Mouse (Mus musculus): Measurements from ENCODE around the gene Tfpi. TPM values are rescaled to one million over a fixed set of nuclear protein-coding genes. Genes with fewer than 3 reads are reported as not detected.

Gene Tfpi
- polyA plus RNA-seq, 1 experiment from 2014 or later = 23.0 TPM

DNA sequence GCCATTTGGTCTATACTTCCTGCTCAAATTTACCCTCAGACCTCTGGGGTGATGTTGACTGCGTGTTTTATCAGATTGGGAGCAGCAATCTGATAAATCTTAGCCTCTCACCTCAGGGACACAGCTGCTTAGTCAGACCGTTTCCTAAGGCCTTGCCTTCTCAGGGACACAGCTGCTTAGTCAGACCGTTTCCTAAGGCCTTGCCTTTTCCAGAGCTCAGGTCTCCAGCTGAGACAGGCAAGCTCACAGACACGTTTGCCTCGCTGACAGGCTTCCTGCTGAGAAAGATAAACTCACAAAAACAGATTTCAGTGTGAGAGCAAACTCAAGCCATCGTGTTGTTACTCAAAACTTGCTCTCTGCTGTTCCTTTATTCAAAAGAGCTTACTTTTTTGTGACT lies 1.9 kb downstream of the Tfpi start:
- Histone ChIP-seq H3K27ac (no peak overlapping the region), H3K4me1 (replicated peaks) (peaks cover 23% of the 10 kb centered on the region), H3K9me3 (replicated peaks) (no peaks in the 10 kb centered on the region), H3K27me3 (no peaks in the 10 kb centered on the region), H3K4me3 (replicated peaks) (no peak overlapping the region), H3K9ac (no peak overlapping the region), H3K36me3 (peaks cover 11% of the 10 kb centered on the region; the same call in 1 of the 2 replicates), H3K4me2 (no peak overlapping the region)
- DNase-seq (no peak), ATAC-seq (ENCODE audit: low read depth) (no peak)
- 15% methylated on average over 6 of the region's 6 CpGs for WGBS (ENCODE audit: insufficient replicate concordance)

DNA sequence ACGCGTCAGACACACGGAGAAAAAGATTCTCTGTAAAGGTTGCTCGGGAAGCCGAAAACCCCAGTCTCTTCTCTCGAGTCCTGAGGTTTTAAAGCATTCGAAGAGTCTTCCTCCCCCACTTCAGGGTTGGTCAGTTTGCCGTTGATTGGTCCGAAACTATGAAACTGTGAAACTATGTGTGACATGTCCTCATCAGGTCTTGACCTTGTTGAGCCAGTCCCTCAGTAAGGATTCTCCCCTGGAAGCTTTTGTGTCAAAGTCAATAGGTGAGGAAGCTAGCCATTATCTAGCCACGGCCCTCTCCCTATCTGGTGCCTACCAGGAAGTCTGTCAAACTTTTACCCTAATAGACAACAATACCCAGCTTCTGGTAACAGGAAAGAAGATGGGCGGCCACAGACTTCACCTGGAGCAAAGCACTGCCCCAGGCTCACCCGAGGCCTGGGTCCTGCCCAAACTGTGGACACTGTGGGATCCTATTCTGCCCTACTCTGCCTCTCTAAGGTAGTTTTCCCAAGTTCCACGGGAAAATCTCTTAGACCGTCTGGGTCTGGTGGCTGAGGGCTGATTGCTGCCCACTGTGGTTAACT lies 2.5 kb downstream of the Tfpi start:
- H3K4me2 ChIP-seq = no peak overlapping the region
- H3K9ac ChIP-seq = no peak overlapping the region
- 72% methylated on average over 14 of the region's 14 CpGs for WGBS (ENCODE audit: insufficient replicate concordance)
- no peak overlapping the region for H3K4me3 ChIP-seq (replicated peaks)
- H3K27me3 ChIP-seq = no peaks in the 10 kb centered on the region
- H3K4me1 ChIP-seq (replicated peaks) = peaks cover 23% of the 10 kb centered on the region
- H3K27ac ChIP-seq = no peak overlapping the region
- H3K36me3 ChIP-seq = peaks cover 13% of the 10 kb centered on the region; the same call in 1 of the 2 replicates
- no peaks in the 10 kb centered on the region for H3K9me3 ChIP-seq (replicated peaks)
- ATAC-seq (ENCODE audit: low read depth) = no peak
- no peak for DNase-seq

DNA sequence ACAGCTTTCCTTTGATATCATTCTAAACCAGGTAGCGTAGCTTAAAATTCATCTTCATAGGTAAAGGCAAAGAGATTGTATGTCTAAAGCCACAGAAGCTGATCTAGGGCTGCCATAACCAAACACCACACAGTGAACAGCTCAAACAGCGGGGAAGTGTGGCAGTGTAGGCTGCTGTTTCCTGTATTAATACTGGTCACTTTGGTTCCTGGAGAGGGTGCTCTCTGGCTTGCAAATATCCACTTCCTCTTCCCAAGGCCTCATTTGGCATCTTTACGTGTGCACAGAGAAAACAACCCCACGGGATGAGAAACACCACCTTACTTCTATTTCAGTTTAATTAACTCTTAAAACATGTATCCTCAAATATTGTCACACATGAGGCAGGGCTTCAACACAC lies 9.2 kb downstream of the Tfpi start:
- peaks cover 11% of the 10 kb centered on the region; the same call in 1 of the 2 replicates for H3K36me3 ChIP-seq
- no peaks in the 10 kb centered on the region for H3K9me3 ChIP-seq (replicated peaks)
- ATAC-seq (ENCODE audit: low read depth) (no peak), DNase-seq (no peak)
- H3K9ac ChIP-seq = no peak overlapping the region
- 52% methylated on average over 4 of the region's 4 CpGs for WGBS (ENCODE audit: insufficient replicate concordance)
- no peak overlapping the region for H3K27ac ChIP-seq
- H3K27me3 ChIP-seq = no peaks in the 10 kb centered on the region
- H3K4me3 ChIP-seq (replicated peaks) = no peak overlapping the region
- H3K4me1 ChIP-seq (replicated peaks) = 0 out of 2 replicates have a peak, but pooled peaks cover 6% of the 10 kb centered on the region
- H3K4me2 ChIP-seq = no peak overlapping the region

DNA sequence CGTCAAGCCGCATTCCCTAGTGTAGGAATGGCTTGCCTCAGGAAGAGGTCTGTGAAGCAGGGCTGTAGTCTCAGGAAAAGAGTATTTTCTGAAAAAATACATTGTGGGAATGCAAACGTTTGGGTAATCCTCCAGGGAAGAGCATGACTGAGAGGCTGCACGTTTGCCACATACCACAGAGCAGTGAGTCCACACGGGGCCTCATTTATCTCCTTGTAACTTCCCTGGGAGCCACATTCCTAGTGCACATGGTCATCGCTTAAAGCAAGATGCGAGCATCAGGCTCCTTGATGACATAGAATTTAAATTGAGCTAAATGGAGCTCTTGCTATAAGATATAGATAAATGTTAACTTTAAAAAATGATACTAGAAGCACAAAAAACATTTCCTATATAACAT lies 11.6 kb downstream of the Tfpi start:
- H3K27me3 ChIP-seq = no peaks in the 10 kb centered on the region
- 0 out of 2 replicates have a peak, but pooled peaks cover 7% of the 10 kb centered on the region for H3K4me1 ChIP-seq (replicated peaks)
- H3K4me2 ChIP-seq = no peak overlapping the region
- no peaks in the 10 kb centered on the region for H3K9me3 ChIP-seq (replicated peaks)
- H3K27ac ChIP-seq = no peak overlapping the region
- DNase-seq (no peak), ATAC-seq (ENCODE audit: low read depth) (no peak)
- H3K36me3 ChIP-seq = 0 out of 2 replicates have a peak, but pooled peaks cover 4% of the 10 kb centered on the region
- 36% methylated on average over 7 of the region's 7 CpGs for WGBS (ENCODE audit: insufficient replicate concordance)
- no peak overlapping the region for H3K9ac ChIP-seq
- no peak overlapping the region for H3K4me3 ChIP-seq (replicated peaks)

DNA sequence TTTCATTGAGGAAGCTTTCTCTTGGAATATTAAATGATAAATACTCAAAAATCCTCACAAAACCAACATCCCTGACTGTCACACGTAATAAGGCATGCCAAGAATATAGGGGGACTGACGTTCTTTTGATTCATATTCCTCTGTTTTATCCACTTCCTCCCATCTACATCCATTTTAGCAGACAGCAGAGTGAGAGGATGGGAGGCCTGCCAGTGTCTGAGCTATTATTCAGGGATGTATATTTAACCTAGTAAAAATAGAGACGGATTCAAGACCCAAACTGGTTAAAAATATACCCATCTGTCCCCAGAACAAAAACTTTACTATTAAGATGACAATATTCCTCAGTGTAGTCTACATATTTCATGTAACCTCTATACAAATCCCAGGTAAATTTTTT lies 14.2 kb downstream of the Tfpi start:
- no peak for ATAC-seq (ENCODE audit: low read depth)
- no peak for DNase-seq
- 71% methylated on average over 3 of the region's 3 CpGs for WGBS (ENCODE audit: insufficient replicate concordance)

DNA sequence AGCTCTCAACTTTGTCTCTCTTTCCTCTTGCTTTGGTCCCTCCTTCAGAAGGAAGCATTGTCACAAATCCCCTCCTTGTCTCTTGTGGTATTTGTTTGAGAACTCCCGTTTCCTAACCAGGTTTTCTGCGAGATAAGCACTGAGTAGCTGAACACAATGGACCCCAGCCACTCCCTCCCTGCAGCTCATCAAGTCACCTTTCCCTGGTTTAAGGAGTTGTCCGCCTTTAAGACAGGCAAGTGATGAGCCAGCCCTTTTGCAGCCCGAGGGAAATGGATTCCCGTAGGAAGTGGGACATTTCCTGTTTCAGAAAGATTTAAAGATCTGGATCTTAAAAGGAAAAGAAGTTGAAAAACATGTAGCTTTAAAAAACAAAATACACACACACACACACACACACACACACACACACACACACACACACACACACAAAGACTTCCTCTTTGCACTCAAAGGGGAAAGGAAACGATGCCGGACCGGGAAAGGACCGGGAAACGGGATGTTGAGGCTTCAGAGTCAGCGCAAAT lies 16.9 kb downstream of the Tfpi start:
- H3K27ac ChIP-seq = no peak overlapping the region
- ATAC-seq (ENCODE audit: low read depth) = peak; percentile 75
- H3K9ac ChIP-seq = no peak overlapping the region
- no peaks in the 10 kb centered on the region for H3K36me3 ChIP-seq
- peaks cover 23% of the 10 kb centered on the region for H3K4me1 ChIP-seq (replicated peaks)
- no peaks in the 10 kb centered on the region for H3K9me3 ChIP-seq (replicated peaks)
- no peak overlapping the region for H3K4me3 ChIP-seq (replicated peaks)
- no peaks in the 10 kb centered on the region for H3K27me3 ChIP-seq
- WGBS (ENCODE audit: insufficient replicate concordance) = 11% methylated on average over 11 of the region's 11 CpGs
- DNase-seq = peak; percentile 19
- no peak overlapping the region; the same call in 1 of the 2 replicates for H3K4me2 ChIP-seq

More for the DNA sequence above, 14.2 kb downstream of the Tfpi start:
- Histone ChIP-seq H3K9me3 (replicated peaks) (no peaks in the 10 kb centered on the region), H3K27me3 (no peaks in the 10 kb centered on the region), H3K27ac (no peak overlapping the region), H3K4me1 (replicated peaks) (peaks cover 24% of the 10 kb centered on the region), H3K36me3 (no peaks in the 10 kb centered on the region), H3K9ac (no peak overlapping the region), H3K4me3 (replicated peaks) (no peak overlapping the region), H3K4me2 (no peak overlapping the region)

DNA sequence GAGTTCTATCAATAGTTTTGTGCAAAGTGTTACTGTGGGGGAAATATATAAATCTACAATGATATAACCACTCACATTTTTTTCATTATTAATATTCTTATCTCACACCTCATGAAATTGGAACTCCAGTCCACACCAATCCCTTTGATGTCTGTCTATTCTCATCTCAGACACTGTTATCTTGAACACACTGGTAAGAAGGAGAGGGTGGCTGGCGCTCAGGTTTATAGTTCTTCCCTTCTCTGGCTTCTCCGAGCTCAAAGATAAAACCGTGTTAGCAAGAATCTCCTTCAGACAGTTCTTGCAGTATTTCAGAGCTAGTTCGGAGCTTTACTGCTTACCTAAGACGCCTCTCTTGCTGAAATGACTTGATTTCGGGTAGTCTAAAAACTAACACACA lies 19.4 kb downstream of the Tfpi start:
- 30% methylated on average over 6 of the region's 6 CpGs for WGBS (ENCODE audit: insufficient replicate concordance)
- Histone ChIP-seq H3K4me2 (no peak overlapping the region), H3K27ac (no peak overlapping the region), H3K36me3 (no peaks in the 10 kb centered on the region; the same call in 1 of the 2 replicates), H3K4me3 (replicated peaks) (no peak overlapping the region), H3K9me3 (replicated peaks) (no peaks in the 10 kb centered on the region), H3K27me3 (no peaks in the 10 kb centered on the region), H3K4me1 (replicated peaks) (peaks cover 22% of the 10 kb centered on the region), H3K9ac (no peak overlapping the region)
- DNase-seq = no peak
- peak; percentile 65 for ATAC-seq (ENCODE audit: low read depth)

DNA sequence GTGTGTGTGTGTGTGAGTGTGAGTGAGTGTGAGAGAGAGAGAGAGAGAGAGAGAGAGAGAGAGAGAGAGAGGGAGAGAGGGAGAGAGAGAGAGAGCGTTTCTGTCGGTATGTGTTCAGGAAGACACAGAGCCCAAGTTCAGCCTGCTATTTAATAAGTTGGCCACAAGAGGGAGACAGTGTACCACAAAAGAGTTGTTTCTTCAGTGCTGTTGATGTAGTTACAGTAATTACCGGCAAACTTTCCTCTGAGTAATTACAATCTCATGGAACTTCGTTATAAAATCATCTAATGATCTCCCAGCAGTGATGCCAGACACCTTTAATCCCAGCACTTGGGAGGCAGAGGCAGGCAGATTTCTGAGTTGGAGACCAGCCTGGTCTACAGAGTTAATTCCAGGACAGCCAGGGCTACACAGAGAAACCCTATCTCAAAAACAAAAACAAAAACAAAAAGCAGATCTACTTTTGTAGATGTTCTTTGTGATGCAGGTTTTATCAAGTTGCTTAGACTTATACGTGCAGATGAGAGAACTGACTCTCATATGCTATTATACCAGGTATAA lies 21.3 kb downstream of the Tfpi start:
- Histone ChIP-seq H3K27ac (no peak overlapping the region), H3K36me3 (no peaks in the 10 kb centered on the region; the same call in 1 of the 2 replicates), H3K9me3 (replicated peaks) (no peaks in the 10 kb centered on the region), H3K4me3 (replicated peaks) (no peak overlapping the region), H3K9ac (no peak overlapping the region), H3K4me2 (no peak overlapping the region), H3K4me1 (replicated peaks) (peaks cover 22% of the 10 kb centered on the region), H3K27me3 (no peaks in the 10 kb centered on the region)
- peak; percentile 38 for DNase-seq
- peak; percentile 47; the same call in 1 of the 2 replicates for ATAC-seq (ENCODE audit: low read depth)
- 9% methylated on average over 5 of the region's 5 CpGs for WGBS (ENCODE audit: insufficient replicate concordance)

DNA sequence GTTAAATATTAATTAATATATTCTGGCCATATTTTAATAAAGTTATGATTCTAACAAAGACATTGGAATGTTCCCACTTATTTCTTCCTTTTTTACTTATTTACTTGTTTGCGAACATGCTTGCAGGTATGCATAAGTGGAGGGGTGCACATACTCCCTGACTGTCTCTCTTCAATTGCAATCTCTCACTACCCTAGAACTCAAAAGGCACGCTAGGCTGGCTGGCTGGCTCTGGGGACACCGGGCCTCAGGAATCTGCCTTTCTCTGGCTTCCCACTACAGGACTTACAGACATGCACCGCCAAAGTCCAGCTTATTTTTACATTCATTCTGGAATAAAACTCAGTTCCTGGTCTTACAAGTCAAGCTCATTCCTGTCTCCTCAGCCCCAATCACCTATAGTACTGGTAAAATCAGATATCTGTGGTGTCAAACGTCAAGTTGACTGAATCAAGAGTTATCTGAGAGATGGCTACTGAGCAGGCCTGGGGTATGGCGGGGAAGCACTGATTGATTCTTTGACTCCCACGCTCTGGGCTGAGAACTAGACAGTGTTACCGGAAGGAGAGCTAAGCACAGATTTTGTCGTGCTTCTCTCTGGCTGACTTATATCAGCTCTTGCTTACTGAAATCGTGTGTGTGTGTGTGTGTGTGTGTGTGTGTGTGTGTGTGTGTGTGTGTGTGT lies 21.9 kb downstream of the Tfpi start:
- Histone ChIP-seq H3K4me2 (no peak overlapping the region), H3K4me1 (replicated peaks) (peaks cover 19% of the 10 kb centered on the region), H3K9me3 (replicated peaks) (no peaks in the 10 kb centered on the region), H3K9ac (no peak overlapping the region), H3K27me3 (no peaks in the 10 kb centered on the region), H3K27ac (no peak overlapping the region), H3K4me3 (replicated peaks) (no peak overlapping the region), H3K36me3 (no peaks in the 10 kb centered on the region; the same call in 1 of the 2 replicates)
- DNase-seq (no peak), ATAC-seq (ENCODE audit: low read depth) (no peak; the same call in 1 of the 2 replicates)
- WGBS (ENCODE audit: insufficient replicate concordance) = 59% methylated on average over 10 of the region's 10 CpGs

DNA sequence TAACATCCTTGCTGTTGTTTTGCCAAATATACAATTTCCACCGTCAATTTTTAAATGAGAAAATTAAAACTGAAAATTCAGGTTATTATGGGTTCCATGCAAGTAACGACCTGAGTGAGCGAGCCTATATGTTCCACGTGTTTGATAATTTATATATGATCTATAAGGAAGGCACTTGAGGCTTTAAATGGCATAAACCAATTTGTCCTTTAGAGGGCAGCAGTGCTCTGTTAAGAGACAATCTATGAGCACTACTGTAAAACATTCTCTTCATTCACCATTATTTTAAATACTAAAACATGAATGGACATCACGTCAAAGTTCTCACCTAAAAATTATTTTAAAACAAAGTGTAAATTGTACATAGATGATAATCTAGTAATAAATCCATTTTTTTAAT lies 22.5 kb downstream of the Tfpi start:
- Histone ChIP-seq H3K4me1 (replicated peaks) (peaks cover 15% of the 10 kb centered on the region), H3K4me2 (no peak overlapping the region), H3K9me3 (replicated peaks) (no peaks in the 10 kb centered on the region), H3K9ac (no peak overlapping the region), H3K27ac (no peak overlapping the region), H3K27me3 (no peaks in the 10 kb centered on the region), H3K36me3 (no peaks in the 10 kb centered on the region; the same call in 1 of the 2 replicates), H3K4me3 (replicated peaks) (no peak overlapping the region)
- ATAC-seq (ENCODE audit: low read depth) = no peak
- WGBS (ENCODE audit: insufficient replicate concordance) = 25% methylated on average over 5 of the region's 5 CpGs
- DNase-seq = no peak

DNA sequence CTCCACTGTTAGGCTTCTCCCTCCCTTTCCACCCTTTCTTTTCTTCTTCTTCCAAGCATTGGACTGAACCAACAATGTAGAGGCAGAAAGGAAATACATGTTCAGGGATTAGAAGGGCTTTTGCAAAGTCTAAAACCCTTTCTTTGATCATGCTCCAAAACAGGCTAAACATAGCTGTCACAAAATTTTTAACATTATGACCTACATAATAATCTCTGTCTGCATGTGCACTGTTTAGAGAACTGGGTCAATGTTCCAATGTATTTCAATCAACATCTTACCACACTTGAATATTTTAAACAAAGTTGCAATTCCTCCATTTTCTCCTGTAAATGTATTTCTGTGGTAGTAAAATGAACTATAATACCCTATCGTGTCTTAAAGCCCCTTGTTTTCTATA lies 31.1 kb downstream of the Tfpi start:
- Histone ChIP-seq H3K36me3 (0 out of 2 replicates have a peak, but pooled peaks cover 2% of the 10 kb centered on the region), H3K4me3 (replicated peaks) (no peak overlapping the region), H3K9me3 (replicated peaks) (no peaks in the 10 kb centered on the region), H3K27ac (no peak overlapping the region), H3K9ac (no peak overlapping the region), H3K4me2 (no peak overlapping the region), H3K4me1 (replicated peaks) (no peaks in the 10 kb centered on the region), H3K27me3 (no peaks in the 10 kb centered on the region)
- DNase-seq = no peak
- ATAC-seq (ENCODE audit: low read depth) = no peak
- WGBS (ENCODE audit: insufficient replicate concordance) = 70% methylated on average over 1 of the region's 1 CpGs
